Mouse (Mus musculus) right cerebral cortex, postnatal 36 days (tissue): ENCODE data around the gene Hid1.
"Not testable (repeated sequence)": the region's sequence is repeated elsewhere in the genome, so short reads cannot be mapped to it uniquely, and the experiment has no call there.

Source experiments
- DNase-seq, 2 experiments: peaks; one replicate each; pipeline ENCODE4 v3.0.0; 2022; ENCODE audit warnings: low spot score in 2 of 2, mixed read lengths in 1 of 2

Hid1 gene

GRCm38 (mm10) chr11:115367395-115367944 is at the start of gene Hid1:
TSS of gene Hid1 (minus strand) at chr11:115367756.
- peak; percentile 83 to 84 for DNase-seq

GRCm38 (mm10) chr11:115409556-115409955 is 42.0 kb upstream of the Hid1 start:
- no peak for DNase-seq

DNA sequence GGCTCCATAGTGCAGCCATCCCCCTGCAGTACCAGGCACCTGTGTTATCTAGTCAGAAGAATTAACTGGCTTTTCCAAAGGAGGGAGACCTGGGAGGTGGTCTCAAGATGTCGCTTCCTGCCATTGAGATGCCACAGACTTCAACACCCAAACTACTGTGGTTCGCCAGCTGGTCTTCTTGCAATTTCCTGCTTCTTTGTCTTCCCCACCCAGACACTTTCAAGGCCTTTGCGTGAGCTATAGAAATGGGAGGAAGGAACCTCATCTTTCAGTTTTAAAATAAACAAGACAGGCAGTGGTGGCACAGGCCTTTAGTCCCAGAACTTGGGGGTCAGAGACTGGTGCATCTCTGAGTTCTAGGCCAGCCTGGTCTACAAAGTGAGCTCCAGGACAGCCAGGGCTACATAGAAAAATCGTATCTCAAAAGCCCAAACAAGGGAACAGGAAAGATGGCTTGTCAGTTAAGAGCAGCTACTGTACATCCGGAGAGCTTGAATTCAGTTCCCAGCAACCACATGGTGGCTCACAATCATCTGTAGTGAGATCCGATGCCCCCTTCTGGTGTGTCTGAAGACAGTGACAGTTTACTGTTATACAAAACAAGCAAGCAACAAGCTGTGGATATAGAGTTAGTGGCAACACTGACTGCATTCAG is 40.8 kb upstream of the Hid1 start:
- no peak for DNase-seq

DNA sequence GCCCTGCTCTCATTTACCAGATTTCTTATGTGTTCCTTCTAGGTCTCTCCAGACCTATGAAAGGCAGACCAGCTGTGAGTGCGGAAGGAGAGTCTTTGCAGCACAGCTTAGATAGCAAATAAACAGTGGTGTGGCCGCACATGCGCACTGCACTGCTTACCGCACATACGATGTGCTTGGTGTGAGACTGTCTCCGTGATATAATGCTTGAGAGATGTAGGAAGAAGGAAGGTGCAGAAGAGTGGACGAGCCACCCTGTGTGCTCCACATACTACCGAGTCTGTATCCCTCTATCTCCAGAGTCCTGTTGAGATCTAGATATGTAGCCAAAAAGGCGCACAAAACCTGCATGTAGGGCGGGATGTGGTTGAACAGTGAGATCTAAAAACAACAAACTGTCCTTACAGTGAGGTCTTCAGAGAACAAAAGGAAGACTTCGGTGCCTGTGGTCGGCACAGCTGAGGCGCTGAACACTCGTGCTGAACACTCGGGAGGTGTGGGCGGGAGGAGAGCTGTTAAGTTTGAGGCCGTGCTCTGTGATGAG is 39.4 kb upstream of the Hid1 start:
- DNase-seq, result no peak

DNA sequence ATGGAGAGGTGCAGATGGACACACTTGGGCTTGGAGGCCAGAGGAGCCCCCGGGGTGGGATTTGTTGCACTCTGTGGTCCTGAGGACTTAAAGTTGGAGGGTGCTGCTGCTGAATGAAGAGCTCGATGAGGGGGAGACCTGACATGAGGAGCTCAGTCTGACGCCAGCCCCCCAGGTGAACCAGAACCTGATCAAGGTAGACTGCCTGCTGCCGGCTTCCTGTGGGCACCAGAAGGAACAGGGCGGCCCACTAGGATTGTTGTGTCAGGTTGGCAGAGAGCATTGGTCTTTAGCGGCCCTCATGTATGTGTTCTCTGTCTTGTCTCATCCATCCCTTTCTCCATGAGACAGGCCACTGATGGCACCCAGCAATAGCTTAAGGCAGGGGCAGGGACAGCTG is 38.2 kb upstream of the Hid1 start:
- DNase-seq, result no peak

DNA sequence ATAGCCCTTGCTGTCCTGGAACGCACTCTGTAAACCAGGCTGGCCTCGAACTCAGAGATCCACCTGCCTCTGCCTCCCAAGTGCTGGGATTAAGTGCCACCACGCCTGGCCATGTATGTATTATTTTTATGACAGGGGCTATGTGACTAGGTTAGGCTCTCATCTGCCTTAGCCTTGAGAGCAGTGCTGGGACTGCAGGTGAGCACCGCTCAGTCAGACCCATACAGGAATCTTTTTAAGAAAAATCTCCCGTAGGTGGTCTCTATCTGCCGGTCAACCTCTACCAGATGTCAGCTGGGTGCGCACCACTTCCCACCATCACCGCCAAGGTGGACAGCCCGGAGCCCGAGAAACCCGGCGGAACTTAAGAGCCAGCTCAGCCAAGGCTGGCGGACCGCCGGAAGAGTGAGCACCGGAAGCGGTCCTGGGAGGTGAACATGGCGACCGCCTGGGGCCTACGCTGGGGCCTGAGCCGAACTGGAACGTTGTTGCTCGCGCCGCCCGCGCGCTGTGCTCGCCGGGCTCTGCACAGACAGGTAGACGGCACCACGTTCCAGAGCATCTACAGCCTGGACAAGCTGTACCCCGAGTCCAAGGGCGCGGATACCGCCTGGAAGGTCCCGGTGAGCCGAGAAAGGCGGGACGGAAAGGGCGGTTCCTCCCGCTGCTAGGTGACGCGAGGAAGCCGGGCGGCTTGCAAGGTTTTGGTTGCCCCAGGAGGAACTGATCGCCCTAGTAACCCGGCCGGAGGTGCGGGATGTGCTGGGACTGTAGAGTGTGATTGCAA is 36.0 kb upstream of the Hid1 start, which contains the start of gene Mrpl58:
Gene Mrpl58, plus strand, starts transcription at position 415 of the 787 bp plus-strand sequence.
- DNase-seq, result peak; percentile 70 to 79

DNA sequence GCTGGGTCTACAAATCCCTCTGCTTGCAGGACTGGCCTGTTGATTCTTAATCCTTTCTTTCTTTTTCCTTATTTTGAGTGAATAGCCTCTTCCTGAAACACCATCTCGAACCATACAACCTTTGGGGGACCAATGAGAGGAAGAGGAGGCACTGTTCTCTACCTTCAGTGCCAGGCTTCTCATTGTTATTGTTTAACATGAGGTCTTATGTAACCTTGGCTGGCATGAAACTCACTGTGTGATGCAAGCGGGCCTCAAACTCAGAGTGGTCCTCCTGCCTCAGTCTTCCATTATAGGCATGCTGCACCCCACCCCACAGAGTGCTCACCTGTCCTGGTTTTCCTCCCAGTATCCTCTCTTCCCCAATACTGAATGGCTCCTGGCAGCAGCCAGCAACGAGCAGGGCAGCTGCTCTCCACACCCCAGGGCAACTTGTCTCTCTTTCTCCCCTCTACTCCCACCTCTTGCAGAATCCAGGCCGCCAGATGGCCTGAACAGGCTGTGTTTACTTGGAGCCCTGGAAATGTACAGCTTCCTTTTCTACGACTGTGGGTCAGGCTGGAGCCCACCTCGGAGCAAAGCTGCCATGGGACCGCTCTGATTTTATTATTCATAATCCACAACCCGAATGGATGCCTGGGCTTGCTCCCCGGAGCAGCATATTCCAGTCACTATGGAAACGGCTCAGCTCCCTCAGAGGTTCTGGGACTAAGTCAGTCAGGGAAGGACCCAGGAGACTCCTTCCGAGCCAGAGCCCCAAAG is 33.3 kb upstream of the Hid1 start:
- no peak for DNase-seq

DNA sequence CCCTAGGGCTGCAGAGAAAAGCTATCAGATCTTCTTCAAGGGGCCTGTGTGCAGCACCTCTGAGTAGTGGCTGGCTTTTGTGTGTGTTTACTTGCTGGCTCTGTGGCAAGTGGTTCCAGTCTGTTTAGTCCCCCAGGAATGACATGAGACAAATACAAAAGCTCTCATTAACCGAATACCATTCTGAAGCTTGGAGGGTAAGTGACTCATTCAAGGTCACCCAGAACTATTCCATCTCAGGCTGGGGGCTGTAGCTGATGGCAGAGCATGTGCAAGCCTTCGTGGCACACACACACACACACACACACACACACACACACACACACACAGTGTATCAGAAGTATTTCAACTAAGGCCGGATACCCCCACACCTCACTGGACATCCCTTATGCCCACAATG is 32.6 kb upstream of the Hid1 start:
- no peak for DNase-seq

DNA sequence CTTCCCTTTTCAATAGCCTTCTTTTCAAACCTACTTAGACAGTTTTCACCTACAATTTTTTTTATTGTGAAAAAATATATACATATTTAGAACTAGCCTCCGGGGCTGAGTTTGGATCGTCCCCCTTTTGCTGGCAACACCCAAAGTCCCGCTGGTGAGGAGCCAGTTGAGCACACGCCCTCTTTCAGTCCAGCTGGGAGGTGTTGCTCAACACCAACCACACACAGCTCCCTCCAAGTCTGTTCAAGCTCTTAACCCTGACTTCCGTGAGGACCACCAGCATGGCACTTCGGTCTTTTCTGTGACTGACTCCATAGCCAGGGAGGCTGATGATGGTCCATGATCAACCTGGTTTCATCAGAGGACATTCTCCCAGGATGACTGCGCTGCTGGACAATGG is 30.5 kb upstream of the Hid1 start:
- DNase-seq, result no peak

DNA sequence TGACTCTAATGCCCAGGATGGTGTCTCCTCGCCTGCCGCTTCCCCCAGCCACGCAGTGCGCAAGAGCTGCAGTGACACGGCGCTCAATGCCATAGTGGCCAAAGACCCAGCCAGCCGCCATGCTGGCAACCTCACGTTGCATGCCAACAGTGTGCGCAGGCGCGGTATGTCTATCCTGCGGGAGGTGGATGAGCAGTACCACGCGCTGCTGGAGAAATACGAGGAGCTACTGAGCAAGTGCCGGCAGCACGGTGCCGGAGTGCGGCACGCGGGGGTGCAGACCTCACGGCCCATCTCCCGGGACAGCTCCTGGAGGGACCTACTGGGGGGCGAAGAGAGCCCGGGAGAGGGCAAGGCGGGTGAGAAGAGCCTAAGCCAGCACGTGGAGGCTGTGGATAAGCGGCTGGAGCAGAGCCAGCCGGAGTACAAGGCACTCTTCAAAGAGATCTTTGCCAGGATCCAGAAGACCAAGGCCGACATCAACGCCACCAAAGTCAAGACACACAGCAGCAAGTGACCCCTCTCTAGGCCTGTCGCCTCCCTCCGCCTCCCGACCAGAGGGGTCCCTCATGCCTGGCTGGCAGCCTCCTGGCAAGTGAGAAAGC is 26.3 kb upstream of the Hid1 start:
- no peak for DNase-seq

DNA sequence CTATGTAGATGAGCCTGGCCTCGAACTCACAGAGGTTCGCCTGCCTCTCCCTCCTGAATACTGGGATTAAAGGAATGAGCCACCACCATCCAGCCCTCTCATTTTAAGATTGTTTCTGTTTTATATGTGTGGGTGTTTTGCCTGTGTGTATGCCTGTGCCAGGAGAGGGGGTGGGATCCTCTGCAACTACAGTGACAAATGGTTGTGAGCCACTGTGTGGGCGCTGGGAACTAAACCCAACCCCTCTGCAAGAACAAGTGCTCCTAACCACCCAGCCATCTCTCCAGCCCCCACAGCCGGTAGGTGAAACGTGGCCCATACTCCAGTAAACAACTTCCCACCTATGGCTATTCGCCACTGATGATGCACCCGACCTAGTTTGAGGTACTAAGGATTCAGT is 23.8 kb upstream of the Hid1 start:
- no peak for DNase-seq

GRCm38 (mm10) chr11:115386859-115387258 is 19.3 kb upstream of the Hid1 start:
- DNase-seq, result not testable (repeated sequence)

DNA sequence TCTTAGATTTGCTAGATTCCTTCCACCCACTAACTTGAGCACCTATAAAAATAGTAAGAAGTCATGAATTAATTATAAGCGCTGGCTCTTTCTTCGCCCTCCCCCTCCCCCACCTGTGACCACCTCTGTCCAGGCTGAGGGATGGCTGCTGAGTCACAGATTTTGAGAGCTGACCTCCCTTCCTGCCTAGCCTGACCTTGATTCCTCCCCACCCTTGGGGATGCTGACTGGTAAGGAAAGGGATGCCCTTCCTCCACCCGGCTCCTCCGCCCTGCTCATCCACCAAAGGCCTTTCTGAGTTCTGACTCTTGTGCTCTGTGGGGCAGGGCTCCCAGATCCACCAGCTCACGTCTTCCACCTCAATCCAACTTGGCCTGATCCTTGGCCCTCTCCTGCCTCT is 17.0 kb upstream of the Hid1 start:
- no peak for DNase-seq

DNA sequence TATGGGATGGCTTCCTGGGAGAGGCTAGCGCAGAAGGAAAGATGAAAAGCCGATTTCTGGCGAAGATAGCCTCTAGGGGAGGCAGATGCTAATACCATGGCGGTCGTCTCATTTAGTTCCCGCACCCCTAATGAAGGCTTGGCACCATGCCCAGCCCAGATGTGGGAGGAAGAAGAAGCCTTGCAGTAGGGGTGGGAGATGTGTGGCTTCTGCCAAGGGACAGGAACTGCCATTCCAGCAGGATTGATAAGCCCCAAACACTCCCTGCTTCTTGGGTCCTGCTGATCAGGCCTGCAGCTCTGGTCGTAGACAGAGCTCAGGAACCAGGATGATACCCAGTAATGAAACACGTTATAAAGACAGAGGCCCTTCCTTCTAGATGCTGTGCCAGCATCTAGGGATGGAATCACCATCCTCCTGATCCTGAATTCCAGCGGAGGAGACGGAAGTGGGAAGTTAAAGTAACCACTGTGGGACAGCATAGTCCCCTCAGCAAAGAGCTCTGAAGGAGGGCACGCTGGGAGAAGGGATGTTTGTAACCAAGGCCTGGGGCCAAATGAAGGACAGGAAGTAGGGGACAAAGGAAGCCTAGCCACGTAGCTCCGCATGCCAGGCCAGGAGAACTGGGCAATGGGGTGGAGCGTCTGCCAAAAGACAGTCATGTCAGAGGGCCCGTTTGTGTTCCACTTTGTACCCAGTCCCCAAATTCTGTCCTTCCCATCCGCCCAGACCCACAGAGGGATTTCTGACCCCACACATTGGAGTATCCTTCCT is 16.3 kb upstream of the Hid1 start:
- no peak for DNase-seq

- DNase-seq, result no peak
Measured at GRCm38 (mm10) chr11:115382891-115383290, 15.3 kb upstream of the Hid1 start.

GRCm38 (mm10) chr11:115381743-115382539 is 14.4 kb upstream of the Hid1 start, which contains the start of gene Cdr2l:
TSS of gene Cdr2l (plus strand) at chr11:115381916.
- peak; percentile 78 to 84 for DNase-seq

GRCm38 (mm10) chr11:115381276-115381675 is 13.7 kb upstream of the Hid1 start:
- no peak for DNase-seq

DNA sequence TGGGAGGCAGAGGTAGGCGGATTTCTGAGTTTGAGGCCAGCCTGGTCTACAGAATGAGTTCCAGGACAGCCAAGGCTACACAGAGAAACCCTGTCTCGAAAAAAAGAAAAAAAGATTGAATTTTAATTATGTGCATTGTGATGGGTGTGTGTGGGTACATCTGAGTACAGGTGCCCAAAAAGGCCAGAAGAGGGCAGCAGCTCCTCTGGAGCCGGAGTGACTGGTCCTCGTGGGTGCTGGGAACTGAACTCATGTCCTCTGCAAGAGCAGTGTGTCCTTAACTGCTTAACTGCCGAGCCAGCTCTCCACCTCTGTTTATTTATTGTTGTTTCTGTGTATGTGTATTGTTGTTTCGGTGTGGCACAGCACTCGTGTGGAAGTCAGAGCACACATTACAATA is 10.3 kb upstream of the Hid1 start:
- no peak for DNase-seq

- no peak for DNase-seq
Measured at GRCm38 (mm10) chr11:115377254-115377653, 9.7 kb upstream of the Hid1 start.

DNA sequence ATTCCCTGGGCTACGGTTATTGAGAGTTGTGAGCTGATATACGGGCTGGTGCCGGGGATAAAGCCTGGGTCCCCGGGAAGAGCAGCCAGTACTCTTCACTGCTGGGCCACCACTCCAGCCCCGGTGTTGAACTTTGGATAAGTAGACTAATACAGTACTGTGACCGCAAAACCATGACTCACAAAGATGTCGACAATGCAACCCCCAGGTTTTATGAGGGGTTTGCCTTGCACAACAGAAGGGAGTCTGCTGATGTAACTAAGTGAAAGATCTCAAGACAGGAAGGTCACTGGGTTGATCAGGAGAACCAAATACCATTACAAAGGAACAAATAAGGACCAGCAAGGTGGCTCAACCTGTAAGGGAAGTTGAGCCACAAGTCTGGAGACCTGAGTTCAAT is 9.2 kb upstream of the Hid1 start:
- no peak for DNase-seq
